Mouse (Mus musculus) spleen, postnatal 4 days (tissue): ENCODE results near the gene Hs2st1.

Experiments used
- DNase-seq, 2 experiments: peaks; one replicate each; pipeline ENCODE4 v3.0.0; 2022; ENCODE audit warnings: low spot score in 2 of 2

The Hs2st1 gene

GRCm38 (mm10) chr3:144553942-144554341, 16.0 kb downstream of the Hs2st1 start:
- no peak for DNase-seq

GRCm38 (mm10) chr3:144551416-144551815, 18.6 kb downstream of the Hs2st1 start:
- DNase-seq: no peak

- DNase-seq: peak in 1 of 2 experiments; percentile 12
Observed at GRCm38 (mm10) chr3:144550659-144551058, 19.3 kb downstream of the Hs2st1 start.

- peak in 1 of 2 experiments; percentile 41 for DNase-seq
Observed at GRCm38 (mm10) chr3:144550036-144550435, 19.9 kb downstream of the Hs2st1 start.

- DNase-seq: no peak
Observed at GRCm38 (mm10) chr3:144548186-144548845, 21.7 kb downstream of the Hs2st1 start.

GRCm38 (mm10) chr3:144546490-144546889, 23.5 kb downstream of the Hs2st1 start:
- no peak for DNase-seq

GRCm38 (mm10) chr3:144545832-144546231, 24.1 kb downstream of the Hs2st1 start:
- no peak for DNase-seq

GRCm38 (mm10) chr3:144545152-144545551, 24.8 kb downstream of the Hs2st1 start:
- DNase-seq: no peak

GRCm38 (mm10) chr3:144541906-144542438, 28.0 kb downstream of the Hs2st1 start:
- peak in 1 of 2 experiments; percentile 51 for DNase-seq

- DNase-seq: no peak
Observed at GRCm38 (mm10) chr3:144540805-144541204, 29.2 kb downstream of the Hs2st1 start.

GRCm38 (mm10) chr3:144539051-144539450, 30.9 kb downstream of the Hs2st1 start:
- DNase-seq: no peak

- no peak for DNase-seq
Observed at GRCm38 (mm10) chr3:144537078-144537855, 32.7 kb downstream of the Hs2st1 start.

- no peak for DNase-seq
Observed at GRCm38 (mm10) chr3:144535056-144535455, 34.9 kb downstream of the Hs2st1 start.

GRCm38 (mm10) chr3:144531023-144531422, 39.0 kb downstream of the Hs2st1 start:
- DNase-seq: no peak

GRCm38 (mm10) chr3:144527918-144528317, 42.1 kb downstream of the Hs2st1 start:
- DNase-seq: no peak

GRCm38 (mm10) chr3:144519581-144520272, 50.3 kb downstream of the Hs2st1 start:
- no peak for DNase-seq

- DNase-seq: no peak
Observed at GRCm38 (mm10) chr3:144518917-144519316, 51.1 kb downstream of the Hs2st1 start.

GRCm38 (mm10) chr3:144515286-144515685, 54.7 kb downstream of the Hs2st1 start:
- DNase-seq: no peak

GRCm38 (mm10) chr3:144514122-144514505, 55.9 kb downstream of the Hs2st1 start:
- no peak for DNase-seq

- no peak for DNase-seq
Observed at GRCm38 (mm10) chr3:144513169-144514121, 56.5 kb downstream of the Hs2st1 start.

GRCm38 (mm10) chr3:144510724-144511123, 59.3 kb downstream of the Hs2st1 start:
- DNase-seq: no peak
